Mouse (Mus musculus) adrenal gland, adult 8-10 months (tissue): ENCODE results near the gene Rspo1. TPM values are rescaled to one million over a fixed set of nuclear protein-coding genes. Genes with fewer than 3 reads are reported as not detected.

Experiments
- DNase-seq: peaks from one replicate; pipeline ENCODE4 v3.0.0; 2022
- total RNA-seq, 4 experiments: library from RNA; stranded (reverse); gene quantifications; 2 replicates each; pipeline ENCODE4 v1.2.4; 2022

Rspo1 gene
- total RNA-seq, 4 experiments from 2014 or later: 4.4 to 6.3 (median 6.0) TPM

GRCm38 (mm10) chr4:124973296-124973695 lies 12.9 kb upstream of the Rspo1 start:
- DNase-seq: no peak

GRCm38 (mm10) chr4:124978201-124978600 lies 8.0 kb upstream of the Rspo1 start:
- no peak for DNase-seq

GRCm38 (mm10) chr4:124983893-124984526 lies 2.2 kb upstream of the Rspo1 start:
- DNase-seq: no peak

GRCm38 (mm10) chr4:124984871-124985670 lies 1.2 kb upstream of the Rspo1 start:
- no peak for DNase-seq

GRCm38 (mm10) chr4:124986739-124987710 lies 795 bp downstream of the Rspo1 start:
- no peak for DNase-seq

- no peak for DNase-seq
Measured at GRCm38 (mm10) chr4:124987711-124988097, 1.5 kb downstream of the Rspo1 start.

- DNase-seq: no peak
Measured at GRCm38 (mm10) chr4:124988382-124988781, 2.2 kb downstream of the Rspo1 start.

GRCm38 (mm10) chr4:124989787-124990253 lies 3.6 kb downstream of the Rspo1 start:
- no peak for DNase-seq

- DNase-seq: no peak
Measured at GRCm38 (mm10) chr4:124990325-124990724, 4.1 kb downstream of the Rspo1 start.

GRCm38 (mm10) chr4:124997479-124998147 lies 11.4 kb downstream of the Rspo1 start:
- DNase-seq: no peak

GRCm38 (mm10) chr4:124999548-124999947 lies 13.3 kb downstream of the Rspo1 start:
- no peak for DNase-seq

- no peak for DNase-seq
Measured at GRCm38 (mm10) chr4:125002978-125003377, 16.7 kb downstream of the Rspo1 start.

- no peak for DNase-seq
Measured at GRCm38 (mm10) chr4:125004886-125005285, 18.7 kb downstream of the Rspo1 start.

GRCm38 (mm10) chr4:125007460-125007859 lies 21.2 kb downstream of the Rspo1 start:
- no peak for DNase-seq

- no peak for DNase-seq
Measured at GRCm38 (mm10) chr4:125008220-125008619, 22.0 kb downstream of the Rspo1 start.

GRCm38 (mm10) chr4:125008712-125009111 lies 22.5 kb downstream of the Rspo1 start:
- no peak for DNase-seq

- no peak for DNase-seq
Measured at GRCm38 (mm10) chr4:125015806-125016635, 29.8 kb downstream of the Rspo1 start, which contains the start of gene Gnl2. Gene Gnl2, plus strand, starts transcription at chr4:125016585.

GRCm38 (mm10) chr4:125017431-125017830 lies 31.2 kb downstream of the Rspo1 start:
- DNase-seq: peak; percentile 78

- DNase-seq: no peak
Measured at GRCm38 (mm10) chr4:125020780-125021538, 34.7 kb downstream of the Rspo1 start.
